Mouse (Mus musculus) cortical plate, adult 2 months (tissue): ENCODE data around the gene Ptms.

ENCODE experiments used
- CTCF ChIP-seq: fragments of 200-500 bp; IDR thresholded peaks from 2 replicates; pipeline ENCODE4 v1.5.1; 2011; ENCODE audit warnings: mild to moderate bottlenecking, control low read depth, low read length; ENCODE audit not compliant: insufficient read depth; ENCODE audit errors: extremely low read depth
- POLR2A ChIP-seq: fragments of 200-500 bp; IDR thresholded peaks from 2 replicates; pipeline ENCODE4 v1.6.1; 2011; ENCODE audit warnings: mild to moderate bottlenecking, low read length, control low read depth; ENCODE audit not compliant: insufficient read depth; ENCODE audit errors: extremely low read depth

- TF ChIP-seq POLR2A (no peak), CTCF (no peak)
Observed at GRCm38 (mm10) chr6:124925173-124925793, 5.4 kb upstream of the Ptms start.
